Mouse (Mus musculus) CH12.LX (cell line): ENCODE data around the gene Etfbkmt. TPM values are rescaled to one million over a fixed set of nuclear protein-coding genes. Genes with fewer than 3 reads are reported as not detected.

Experiments
- DNase-seq: peaks from one replicate; pipeline ENCODE4 v3.0.0-alpha.2; 2013; ENCODE audit errors: extremely low read depth
- H3K27ac ChIP-seq: 2 replicates; pipeline ENCODE4 v1.5.1; 2012; ENCODE audit warnings: low read depth, mild to moderate bottlenecking, control low read depth, moderate library complexity; ENCODE audit not compliant: insufficient read depth
- H3K27me3 ChIP-seq: replicated peaks from 2 replicates; pipeline ENCODE3; 2012; ENCODE audit warnings: inconsistent platforms
- H3K36me3 ChIP-seq, 2 experiments: replicated peaks in 1 of 2; 2 replicates each; pipeline versions ENCODE3 to v1.6.1; 2012; ENCODE audit warnings: inconsistent platforms in 1 of 2, low read length in 1 of 2, mild to moderate bottlenecking in 1 of 2, mixed read lengths in 1 of 2, moderate library complexity in 1 of 2; ENCODE audit not compliant: control insufficient read depth in 1 of 2, insufficient read depth in 1 of 2
- H3K4me1 ChIP-seq, 2 experiments: 2 replicates each; pipeline ENCODE4 v1.6.1; 2012; ENCODE audit warnings: inconsistent platforms in 1 of 2, moderate library complexity in 1 of 2; ENCODE audit not compliant: insufficient read depth in 2 of 2, control insufficient read depth in 1 of 2
- H3K4me2 ChIP-seq: 2 replicates; pipeline ENCODE4 v1.6.1; 2012; ENCODE audit warnings: low read depth, mild to moderate bottlenecking, control low read depth; ENCODE audit not compliant: poor library complexity, insufficient read depth, severe bottlenecking
- H3K4me3 ChIP-seq, 3 experiments: fragments of 150-350 bp in 1 of 3; sonication (generic) in 1 of 3; replicated peaks in 1 of 3; 2 replicates each; pipeline versions ENCODE3 to v1.5.1; 2011 to 2012; ENCODE audit warnings: low read depth in 2 of 3, low read length in 2 of 3, mild to moderate bottlenecking in 2 of 3, moderate library complexity in 2 of 3, control low read depth in 1 of 3, improper control_type of control experiment in 1 of 3, inconsistent platforms in 1 of 3, mixed read lengths in 1 of 3; ENCODE audit not compliant: poor library complexity in 1 of 3
- H3K79me2 ChIP-seq: replicated peaks from 2 replicates; pipeline ENCODE4 v1.6.1; 2012; ENCODE audit warnings: mild to moderate bottlenecking, moderate library complexity; ENCODE audit not compliant: control insufficient read depth, poor library complexity, insufficient read depth, severe bottlenecking; ENCODE audit errors: extremely low read depth
- H3K9ac ChIP-seq: 2 replicates; pipeline ENCODE4 v1.6.1; 2012; ENCODE audit warnings: low read depth, mild to moderate bottlenecking, control low read depth, moderate library complexity; ENCODE audit not compliant: insufficient read depth
- H3K9me3 ChIP-seq: replicated peaks from 2 replicates; pipeline ENCODE3; 2012; ENCODE audit warnings: low read length, inconsistent platforms, mixed read lengths
- BHLHE40 ChIP-seq: IDR thresholded peaks from 2 replicates; pipeline ENCODE4 v1.6.1; 2011; ENCODE audit warnings: mild to moderate bottlenecking, low read depth, low read length, improper control_type of control experiment
- CHD2 ChIP-seq: IDR thresholded peaks from 2 replicates; pipeline ENCODE4 v1.6.1; 2011; ENCODE audit warnings: low read length, improper control_type of control experiment
- CTCF ChIP-seq, 2 experiments: IDR thresholded peaks in 1 of 2; conservative IDR thresholded peaks in 1 of 2; 2 replicates each; pipeline ENCODE4 v1.5.1; 2011 to 2012; ENCODE audit warnings: low read depth in 2 of 2, low read length in 2 of 2, improper control_type of control experiment in 1 of 2, inconsistent platforms in 1 of 2, mild to moderate bottlenecking in 1 of 2, moderate library complexity in 1 of 2
- ELF1 ChIP-seq: IDR thresholded peaks from 2 replicates; pipeline ENCODE4 v1.6.1; 2014; ENCODE audit warnings: low read depth, mild to moderate bottlenecking, inconsistent platforms, low read length, improper control_type of control experiment
- EP300 ChIP-seq: IDR thresholded peaks from 2 replicates; pipeline ENCODE4 v1.6.1; 2011; ENCODE audit warnings: low read length, improper control_type of control experiment
- HCFC1 ChIP-seq: IDR thresholded peaks from 2 replicates; pipeline ENCODE4 v1.6.1; 2012; ENCODE audit warnings: low read depth, mild to moderate bottlenecking, inconsistent platforms, low read length, improper control_type of control experiment
- IRF4 ChIP-seq: IDR thresholded peaks from 2 replicates; pipeline ENCODE4 v1.6.1; 2014; ENCODE audit warnings: low read depth, mild to moderate bottlenecking, inconsistent platforms, low read length, improper control_type of control experiment
- KAT2A ChIP-seq: IDR thresholded peaks from 2 replicates; pipeline ENCODE4 v1.6.1; 2012; ENCODE audit warnings: low read length, improper control_type of control experiment, inconsistent platforms; ENCODE audit not compliant: insufficient replicate concordance
- MAFK ChIP-seq: IDR thresholded peaks from 2 replicates; pipeline ENCODE4 v1.6.1; 2011; ENCODE audit warnings: low read length, improper control_type of control experiment; ENCODE audit not compliant: insufficient replicate concordance
- MAZ ChIP-seq: IDR thresholded peaks from 2 replicates; pipeline ENCODE4 v1.6.1; 2012; ENCODE audit warnings: low read depth, mild to moderate bottlenecking, inconsistent platforms, low read length, improper control_type of control experiment, moderate library complexity
- MEF2A ChIP-seq: IDR thresholded peaks from 2 replicates; pipeline ENCODE4 v1.6.1; 2014; ENCODE audit warnings: low read depth, mild to moderate bottlenecking, inconsistent platforms, low read length, improper control_type of control experiment, borderline replicate concordance
- MXI1 ChIP-seq: IDR thresholded peaks from 2 replicates; pipeline ENCODE4 v1.6.1; 2011; ENCODE audit warnings: mild to moderate bottlenecking, low read depth, low read length, improper control_type of control experiment
- MYC ChIP-seq: IDR thresholded peaks from 2 replicates; pipeline ENCODE4 v1.6.1; 2011; ENCODE audit warnings: low read depth, mild to moderate bottlenecking, improper control_type of control experiment, low read length
- NELFE ChIP-seq: IDR thresholded peaks from 2 replicates; pipeline ENCODE4 v1.6.1; 2011; ENCODE audit warnings: low read depth, low read length, improper control_type of control experiment
- PAX5 ChIP-seq: IDR thresholded peaks from 2 replicates; pipeline ENCODE4 v1.6.1; 2012; ENCODE audit warnings: low read length, inconsistent platforms, mixed read lengths
- RAD21 ChIP-seq: IDR thresholded peaks from 2 replicates; pipeline ENCODE4 v1.6.1; 2011; ENCODE audit warnings: low read depth, mild to moderate bottlenecking, low read length, improper control_type of control experiment, moderate library complexity
- RCOR1 ChIP-seq: conservative IDR thresholded peaks from 2 replicates; pipeline ENCODE4 v1.6.1; 2012; ENCODE audit warnings: low read depth, mild to moderate bottlenecking, inconsistent platforms, low read length, improper control_type of control experiment
- SMC3 ChIP-seq: IDR thresholded peaks from 2 replicates; pipeline ENCODE4 v1.6.1; 2011; ENCODE audit warnings: low read depth, low read length, improper control_type of control experiment
- TBP ChIP-seq: conservative IDR thresholded peaks from 2 replicates; pipeline ENCODE4 v1.6.1; 2011; ENCODE audit warnings: low read depth, low read length, improper control_type of control experiment
- USF1 ChIP-seq: IDR thresholded peaks from 2 replicates; pipeline ENCODE4 v1.6.1; 2014; ENCODE audit warnings: low read depth, mild to moderate bottlenecking, inconsistent platforms, low read length, improper control_type of control experiment
- ZC3H11A ChIP-seq: IDR thresholded peaks from 2 replicates; pipeline ENCODE4 v1.6.1; 2012; ENCODE audit warnings: low read depth, mild to moderate bottlenecking, inconsistent platforms, low read length, improper control_type of control experiment
- ZKSCAN1 ChIP-seq: IDR thresholded peaks from 2 replicates; pipeline ENCODE4 v1.6.1; 2012; ENCODE audit warnings: low read depth, inconsistent platforms, low read length, improper control_type of control experiment, borderline replicate concordance
- ZMIZ1 ChIP-seq: IDR thresholded peaks from 2 replicates; pipeline ENCODE4 v1.6.1; 2012; ENCODE audit warnings: low read depth, mild to moderate bottlenecking, inconsistent platforms, low read length, improper control_type of control experiment
- dilution Hi-C: fragments of 300-500 bp; cut with MboI; formaldehyde crosslinking; loops from 2 replicates; pipeline ENCODE4 v1.14.3; 2020; ENCODE audit warnings: low sequenced_read_pairs; ENCODE audit not compliant: extremely low pct_unique_long_range_greater_than_20kb, extremely low pct_ligation_motif_present
- in situ Hi-C: fragments of 300-500 bp; cut with MboI; formaldehyde crosslinking; loops from 3 replicates; pipeline ENCODE4 v1.14.3; 2019; ENCODE audit warnings: low sequenced_read_pairs, low pct_ligation_motif_present, low pct_unique_long_range_greater_than_20kb, mixed read lengths
- polyA plus RNA-seq: library from polyadenylated mRNA; unstranded; fragments of >175 nt; gene quantifications from 2 replicates; pipeline ENCODE4 v1.2.1, GENCODE M21; 2012; ENCODE audit warnings: low read depth; ENCODE audit not compliant: insufficient read length
- total RNA-seq, 2 experiments: library from RNA; depleted of rRNA; stranded (reverse); fragments of 300-350 nt in 1 of 2; fragments of >200 nt in 1 of 2; gene quantifications; 2 replicates each; pipeline ENCODE4 v1.2.3; 2012 to 2014

Etfbkmt gene
- total and polyA plus RNA-seq, 3 experiments, result 7.8 to 17.3 (median 9.3) TPM

- Histone ChIP-seq H3K27me3 (peaks cover under 1% of the 10 kb centered on the region), H3K4me2 (peak overlapping the region; percentile 57), H3K27ac (peak overlapping the region; percentile 19; the same call in 1 of the 2 replicates), H3K4me3 (no peak overlapping the region), H3K9me3 (no peaks in the 10 kb centered on the region), H3K79me2 (peaks cover 22% of the 10 kb centered on the region), H3K4me1 (peaks cover 2 to 42% of the 10 kb centered on the region in 2 experiments), H3K36me3 (no peaks in the 10 kb centered on the region), H3K9ac (no peak overlapping the region)
- in situ Hi-C loops, result no loop called here
- DNase-seq, result no peak
- dilution Hi-C loops, result no loop called here
- TF ChIP-seq PAX5, result no peak
- TF ChIP-seq SMC3, result no peak
- TF ChIP-seq MYC, result no peak
- TF ChIP-seq ZKSCAN1, result no peak
- no peak for TF ChIP-seq RCOR1
- TF ChIP-seq KAT2A, result no peak
- no peak for TF ChIP-seq MEF2A
- TF ChIP-seq CTCF (conservative IDR thresholded peaks at IDR 0.05 in 1 of 2, IDR thresholded peaks at IDR 0.05 in 1 of 2; ENCODE audit: low read depth in 2 of 2, low read length in 2 of 2), result no peak
- TF ChIP-seq ZC3H11A, result no peak
- no peak for TF ChIP-seq IRF4
- TF ChIP-seq NELFE, result no peak
- no peak for TF ChIP-seq ZMIZ1
- no peak for TF ChIP-seq MAZ
- TF ChIP-seq ELF1, result no peak
- TF ChIP-seq USF1, result no peak
- TF ChIP-seq MAFK, result no peak
- no peak for TF ChIP-seq TBP
- TF ChIP-seq RAD21, result no peak
These were observed 46.2 kb upstream of the Etfbkmt start for GRCm38 (mm10) chr6:149093465-149093864.

GRCm38 (mm10) chr6:149094555-149094954 lies 45.1 kb upstream of the Etfbkmt start:
- Histone ChIP-seq H3K4me3 (no peak overlapping the region), H3K27ac (no peak overlapping the region), H3K4me1 (peaks cover 0 to 42% of the 10 kb centered on the region in 2 experiments; a peak in 2 of 4 replicates), H3K79me2 (peaks cover 29% of the 10 kb centered on the region), H3K4me2 (no peak overlapping the region), H3K27me3 (peaks cover 5% of the 10 kb centered on the region), H3K9ac (no peak overlapping the region), H3K9me3 (no peaks in the 10 kb centered on the region), H3K36me3 (no peaks in the 10 kb centered on the region)
- DNase-seq, result no peak
- dilution Hi-C loops, result no loop called here
- in situ Hi-C loops, result no loop called here
- TF ChIP-seq CHD2, result no peak
- peak; percentile 40; the same call in 1 of the 2 replicates for TF ChIP-seq MEF2A
- peak; percentile 55 for TF ChIP-seq EP300
- no peak for TF ChIP-seq BHLHE40
- no peak for TF ChIP-seq MXI1
- no peak for TF ChIP-seq HCFC1
